Mouse (Mus musculus): ENCODE results near the gene Arid1b. TPM values are rescaled to one million over a fixed set of nuclear protein-coding genes. Genes with fewer than 3 reads are reported as not detected.

Gene Arid1b
- total RNA-seq, 2 experiments from 2014 or later, result 100 to 110 TPM

DNA sequence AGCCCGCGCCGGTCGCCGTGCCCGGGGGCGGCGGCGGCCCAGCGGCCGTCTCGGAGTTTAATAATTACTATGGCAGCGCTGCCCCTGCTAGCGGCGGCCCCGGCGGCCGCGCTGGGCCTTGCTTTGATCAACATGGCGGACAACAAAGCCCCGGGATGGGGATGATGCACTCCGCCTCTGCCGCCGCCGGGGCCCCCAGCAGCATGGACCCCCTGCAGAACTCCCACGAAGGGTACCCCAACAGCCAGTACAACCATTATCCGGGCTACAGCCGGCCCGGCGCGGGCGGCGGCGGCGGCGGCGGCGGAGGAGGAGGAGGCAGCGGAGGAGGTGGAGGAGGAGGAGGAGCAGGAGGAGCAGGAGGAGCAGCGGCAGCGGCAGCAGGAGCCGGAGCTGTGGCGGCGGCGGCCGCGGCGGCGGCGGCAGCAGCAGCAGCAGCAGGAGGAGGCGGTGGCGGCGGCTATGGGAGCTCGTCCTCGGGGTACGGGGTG is 1.5 kb downstream of the Arid1b start:
- peak; percentile 79 to 86 for DNase-seq

DNA sequence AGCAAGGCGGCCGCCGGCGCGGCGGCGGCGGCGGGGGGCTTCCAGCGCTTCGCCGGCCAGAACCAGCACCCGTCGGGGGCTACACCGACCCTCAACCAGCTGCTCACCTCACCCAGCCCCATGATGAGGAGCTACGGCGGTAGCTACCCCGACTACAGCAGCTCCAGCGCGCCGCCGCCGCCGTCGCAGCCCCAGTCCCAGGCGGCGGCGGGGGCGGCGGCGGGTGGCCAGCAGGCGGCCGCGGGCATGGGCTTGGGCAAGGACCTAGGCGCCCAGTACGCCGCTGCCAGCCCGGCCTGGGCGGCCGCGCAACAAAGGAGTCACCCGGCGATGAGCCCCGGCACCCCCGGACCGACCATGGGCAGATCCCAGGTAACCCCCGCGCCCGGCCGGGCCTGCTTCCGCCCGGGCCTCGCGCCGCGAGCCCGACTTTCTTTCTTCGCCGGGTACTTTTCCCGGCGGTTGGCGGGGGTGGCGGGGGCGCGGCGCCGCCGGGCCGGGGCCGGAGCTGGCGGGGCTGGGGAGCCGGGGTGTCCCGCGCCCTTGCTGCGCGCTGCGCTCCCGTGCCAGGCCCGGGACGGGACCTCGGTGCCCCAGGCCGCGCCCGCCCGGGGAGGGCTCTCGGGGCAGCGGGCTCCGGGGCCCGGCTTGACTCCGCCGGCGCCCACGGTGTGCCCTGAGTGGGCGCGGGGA is 2.1 kb downstream of the Arid1b start:
- DNase-seq, result peak; percentile 54 to 55

DNA sequence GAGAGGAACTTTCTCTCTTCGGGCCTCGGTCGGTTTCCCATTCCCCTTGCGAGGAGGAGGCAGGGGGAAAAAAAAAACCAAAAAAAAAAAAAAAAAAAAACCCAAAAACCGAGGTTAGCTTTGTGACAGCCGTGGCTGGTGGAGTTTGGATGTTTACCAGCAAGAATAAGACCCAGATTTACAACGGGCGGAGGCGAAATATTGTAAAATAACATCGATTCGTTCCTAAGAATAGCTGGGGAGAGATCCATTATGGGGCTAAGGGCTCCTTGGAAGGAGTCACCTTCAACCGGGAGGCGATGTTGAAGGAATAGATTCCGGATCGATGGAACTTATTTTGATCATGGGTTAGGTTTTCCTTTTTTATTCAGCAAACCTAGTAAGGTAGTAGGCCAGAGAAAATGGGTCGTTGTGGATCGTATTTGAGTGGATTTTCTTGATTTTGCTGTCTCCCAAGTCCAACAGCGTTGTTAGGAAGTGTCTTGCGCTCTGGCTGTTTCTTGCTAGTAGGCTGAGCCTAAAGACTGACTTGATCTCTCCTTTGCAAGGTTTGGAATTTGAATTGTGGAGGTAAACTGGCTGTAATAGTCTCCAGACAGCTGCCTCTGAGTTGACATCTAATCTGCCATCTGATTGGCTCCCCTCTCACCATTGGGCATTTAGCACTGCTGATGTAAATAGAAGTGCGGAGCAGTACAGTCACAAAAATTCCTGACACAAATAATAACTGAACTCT is 2.9 kb downstream of the Arid1b start:
- peak in 1 of 2 experiments; percentile 30 for DNase-seq

DNA sequence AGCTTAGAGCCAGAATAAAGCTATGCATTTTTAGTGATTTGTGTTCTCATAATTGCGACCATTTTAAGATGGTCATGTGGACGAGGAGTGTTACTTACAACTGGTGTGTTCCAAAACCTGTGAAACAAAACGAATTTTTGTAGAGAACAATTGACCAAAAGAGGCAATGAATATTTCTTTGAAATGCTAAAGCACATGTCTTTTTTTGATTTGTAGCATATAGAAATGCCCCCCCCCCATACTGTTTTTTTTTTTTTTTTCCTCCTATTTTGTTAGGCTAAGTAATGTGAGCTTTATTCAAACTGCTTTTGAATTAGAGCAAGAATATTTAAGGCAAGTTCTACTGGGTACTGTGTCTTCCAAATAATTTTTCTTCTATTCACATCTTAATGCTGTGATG is 3.8 kb downstream of the Arid1b start:
- DNase-seq, result no peak

DNA sequence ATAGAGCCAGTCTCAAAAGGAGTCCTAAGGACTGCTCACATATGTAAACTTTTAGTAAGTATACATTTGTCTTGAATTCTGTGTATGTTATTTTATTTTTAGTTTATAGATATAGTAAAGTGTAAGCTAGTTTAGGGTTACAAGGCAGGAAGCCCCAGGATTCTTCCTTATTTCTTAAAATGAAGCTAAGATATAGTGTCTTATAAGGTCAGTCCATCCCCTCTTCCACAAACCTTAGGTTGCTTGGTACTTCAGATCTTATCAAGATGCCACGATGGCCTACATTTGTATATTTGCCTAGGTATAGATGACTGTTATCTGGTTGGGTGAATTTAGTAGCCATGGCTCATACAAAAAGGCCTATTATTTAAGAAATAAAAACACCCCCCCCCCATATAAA is 5.1 kb downstream of the Arid1b start:
- no peak for DNase-seq

DNA sequence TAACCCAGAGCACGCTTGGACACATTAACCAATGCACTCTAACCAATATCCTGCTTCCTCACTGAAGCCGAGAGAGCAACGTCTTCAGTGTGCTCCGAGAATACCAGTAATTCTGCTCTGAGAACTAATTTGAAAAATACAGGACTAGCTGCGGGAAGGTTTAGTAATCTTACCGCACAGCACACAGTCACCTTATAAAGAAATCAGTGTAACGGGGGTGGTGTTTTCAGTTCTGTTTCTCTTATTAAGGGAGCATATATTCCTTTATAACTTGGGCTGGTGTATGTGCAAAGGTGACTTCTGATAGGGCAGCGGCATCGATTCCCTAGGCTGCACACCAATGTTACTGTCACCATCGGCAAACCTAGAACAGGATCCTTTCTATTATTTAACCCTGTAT is 5.9 kb downstream of the Arid1b start:
- DNase-seq, result no peak

DNA sequence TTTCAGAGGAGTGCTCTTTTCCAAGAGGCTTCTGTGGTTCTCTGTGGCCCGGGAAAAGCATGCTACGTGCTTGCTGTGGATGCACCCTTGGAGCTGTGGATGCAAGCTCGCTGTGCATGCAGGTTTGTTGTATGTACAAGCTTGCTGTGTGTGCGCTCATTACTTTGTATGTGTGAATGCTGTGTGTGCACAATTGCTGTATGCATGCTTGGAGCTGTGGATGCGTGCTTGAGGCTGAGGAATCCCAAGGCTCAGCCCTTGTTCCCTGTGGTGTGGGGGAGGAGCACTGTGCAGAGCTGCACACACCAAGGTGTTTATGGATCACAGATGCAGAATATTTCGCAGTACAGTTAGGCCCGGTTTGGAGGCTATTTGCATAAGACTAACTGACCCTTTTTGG is 6.7 kb downstream of the Arid1b start:
- DNase-seq, result no peak

DNA sequence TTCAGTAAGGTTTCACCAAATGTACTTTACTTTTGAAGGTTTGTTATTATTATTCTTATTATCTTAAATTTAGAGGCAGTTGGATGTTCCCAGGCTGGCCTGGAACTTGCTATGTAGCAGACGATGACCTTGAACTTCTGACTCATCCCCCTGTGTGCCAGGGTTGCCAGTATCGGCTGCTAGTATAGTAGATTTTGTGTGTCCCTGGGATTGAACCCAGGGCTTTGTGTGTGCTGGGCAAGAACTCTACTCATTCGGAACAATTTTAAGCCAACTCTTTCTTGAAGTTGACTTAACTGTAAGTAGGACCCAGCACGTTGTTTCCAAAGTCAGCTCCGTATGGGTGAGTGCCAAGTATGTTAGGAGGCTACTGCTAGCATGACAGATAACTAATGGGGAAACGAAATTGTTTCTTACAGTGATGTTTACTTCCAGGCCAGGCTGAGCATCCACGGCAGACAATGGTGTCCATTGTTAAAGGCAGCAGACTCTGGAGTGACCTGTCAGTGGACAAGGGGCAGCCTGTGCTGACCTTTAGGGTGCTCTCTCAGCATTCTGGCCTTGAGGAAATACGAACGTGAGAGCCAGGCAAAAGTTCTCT is 7.5 kb downstream of the Arid1b start:
- no peak for DNase-seq

DNA sequence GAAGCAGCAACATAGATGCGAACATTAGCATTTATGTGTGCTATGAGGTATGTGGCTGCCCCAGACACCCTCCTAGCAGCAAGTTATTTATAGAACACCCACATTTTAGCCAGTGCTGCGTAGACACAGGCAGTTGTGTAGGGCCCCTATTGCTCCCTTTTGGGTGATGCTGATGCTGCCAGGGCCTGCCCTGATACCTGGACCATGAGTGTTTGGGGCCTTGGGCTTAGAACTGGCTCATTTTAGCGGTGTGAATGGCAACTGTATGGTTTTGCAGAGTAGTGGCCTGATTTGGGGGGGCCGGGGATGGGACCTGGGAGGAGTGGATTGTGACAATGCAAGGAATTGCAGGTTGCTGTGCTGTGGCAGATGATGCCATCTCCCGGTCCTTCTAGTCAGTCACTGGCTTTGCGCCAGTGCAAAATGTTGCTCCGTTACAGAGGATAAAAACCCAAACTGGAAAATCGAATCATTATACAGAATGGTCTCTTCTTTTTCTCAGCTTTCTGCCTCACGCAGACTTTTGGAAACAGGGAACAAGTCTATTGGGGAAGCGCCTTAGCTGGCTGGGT is 8.9 kb downstream of the Arid1b start:
- peak in 1 of 2 experiments; percentile 29 for DNase-seq

DNA sequence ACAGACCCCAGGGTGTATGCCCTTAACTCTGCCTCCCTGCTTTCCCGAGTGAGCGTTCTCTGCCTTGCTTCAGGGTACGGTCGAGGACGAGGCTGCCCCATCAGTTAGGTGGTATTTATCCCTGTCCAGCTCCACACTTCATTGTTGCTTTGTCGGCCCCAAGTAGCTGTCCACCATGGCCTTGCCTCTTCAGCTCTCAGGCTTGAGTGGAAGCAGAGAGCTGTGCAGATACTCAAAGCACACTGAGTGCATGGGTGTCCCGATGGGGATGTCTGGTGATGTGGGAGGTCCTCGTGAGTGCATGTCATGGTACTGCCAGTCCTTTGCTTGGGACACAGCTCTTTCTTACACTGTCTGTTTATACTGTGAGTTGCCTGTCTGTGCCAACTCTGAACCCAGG is 10.1 kb downstream of the Arid1b start:
- no peak for DNase-seq

DNA sequence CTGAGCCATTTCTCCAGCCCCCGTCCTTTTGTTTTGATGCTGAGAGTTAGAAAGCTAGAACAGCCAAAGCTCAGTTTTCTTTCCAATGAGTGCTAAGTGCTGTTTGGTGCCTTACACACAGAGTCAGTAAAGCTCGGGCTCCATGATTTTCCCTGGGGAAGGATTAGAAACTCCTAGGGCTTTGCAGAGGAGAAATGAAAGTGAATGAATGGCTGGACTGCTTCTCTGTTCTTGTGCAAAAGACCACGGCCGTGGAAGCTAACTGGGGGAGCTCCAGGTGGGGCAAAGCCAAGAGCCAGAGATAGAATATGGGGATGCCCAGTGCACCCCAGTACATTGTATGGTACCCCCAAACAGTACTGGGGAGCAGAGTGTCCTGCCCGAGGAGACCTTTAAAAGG is 10.6 kb downstream of the Arid1b start:
- no peak for DNase-seq

DNA sequence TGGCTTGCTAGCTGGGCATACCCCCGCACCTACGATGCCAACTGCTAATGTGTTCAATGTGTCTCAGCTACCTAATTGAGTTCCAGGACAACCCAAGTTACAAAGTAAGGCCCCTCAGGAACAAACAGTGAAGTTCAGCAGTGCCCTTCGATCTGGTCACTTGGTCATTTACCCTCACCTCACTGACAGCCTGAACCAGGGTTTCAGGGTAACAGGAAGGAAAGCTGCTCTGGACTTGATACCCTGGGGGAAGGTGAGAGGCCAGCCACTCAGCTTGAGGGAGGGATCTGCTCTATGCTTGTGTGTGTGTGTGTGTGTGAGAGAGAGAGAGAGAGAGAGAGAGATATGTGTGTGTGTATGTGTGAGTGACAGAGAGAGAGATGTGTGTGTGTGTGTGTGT is 11.2 kb downstream of the Arid1b start:
- DNase-seq, result no peak

DNA sequence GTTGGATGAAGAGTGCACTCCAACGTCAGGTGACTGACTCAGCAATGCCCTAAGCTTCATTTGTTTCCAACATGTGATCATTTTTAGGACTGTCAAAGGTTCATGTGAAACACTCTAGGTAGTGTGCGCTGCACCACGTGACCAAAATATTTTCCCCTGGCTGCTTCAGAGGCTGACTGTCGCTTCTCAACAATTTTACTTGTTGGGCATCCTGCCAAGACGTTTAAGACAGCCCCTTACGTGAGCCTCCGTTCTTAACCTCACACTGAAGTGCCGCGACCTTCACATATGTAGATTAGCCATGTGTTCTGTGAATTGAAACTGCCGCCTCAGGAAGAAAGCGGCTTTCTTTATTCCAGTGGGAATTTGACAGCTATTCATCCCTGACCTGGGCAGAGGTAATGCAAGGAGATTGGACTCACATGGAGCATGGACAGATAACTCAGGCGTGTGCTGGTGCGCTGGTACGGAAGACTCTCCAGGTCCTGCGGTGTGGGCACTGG is 13.1 kb downstream of the Arid1b start:
- no peak for DNase-seq

DNA sequence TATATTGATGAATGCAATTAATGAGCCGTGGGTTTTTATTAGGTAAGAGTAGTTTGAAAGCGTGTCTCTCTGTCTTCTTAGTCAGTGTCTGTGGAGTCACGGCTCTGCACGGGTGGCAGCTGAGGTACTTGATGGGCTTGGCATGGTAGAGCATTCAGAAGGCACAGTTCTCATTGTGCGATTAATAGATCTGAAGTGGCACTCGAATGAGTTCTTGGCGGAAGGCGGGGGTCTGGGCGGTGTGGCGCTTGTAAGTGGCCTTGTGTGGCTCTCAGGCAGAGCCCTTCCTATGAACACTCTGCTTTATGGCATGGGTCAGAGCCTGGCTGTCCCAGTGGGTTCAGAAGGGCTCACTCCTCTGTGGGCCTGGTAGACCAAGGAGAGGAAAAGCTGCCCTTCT is 14.1 kb downstream of the Arid1b start:
- no peak for DNase-seq

DNA sequence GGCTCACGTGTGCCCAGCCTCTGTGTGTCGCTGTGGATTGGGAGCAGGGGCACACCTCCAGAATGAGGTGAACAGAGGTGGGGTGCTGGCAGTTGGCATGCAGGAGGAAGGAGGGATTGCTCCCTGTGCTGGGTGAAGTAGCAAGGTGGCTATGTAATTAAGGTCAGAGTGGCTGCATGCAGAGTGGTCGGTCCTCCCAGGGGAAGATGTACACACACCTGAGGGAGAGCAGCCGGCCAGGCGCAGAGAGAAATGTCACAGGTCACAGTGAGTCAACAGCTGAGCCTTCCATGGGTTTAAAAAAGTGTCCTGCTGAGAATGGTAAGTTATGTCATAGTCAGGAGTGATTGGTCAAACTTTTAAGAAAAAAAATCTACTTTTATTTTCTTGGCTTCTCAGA is 14.6 kb downstream of the Arid1b start:
- DNase-seq, result no peak

DNA sequence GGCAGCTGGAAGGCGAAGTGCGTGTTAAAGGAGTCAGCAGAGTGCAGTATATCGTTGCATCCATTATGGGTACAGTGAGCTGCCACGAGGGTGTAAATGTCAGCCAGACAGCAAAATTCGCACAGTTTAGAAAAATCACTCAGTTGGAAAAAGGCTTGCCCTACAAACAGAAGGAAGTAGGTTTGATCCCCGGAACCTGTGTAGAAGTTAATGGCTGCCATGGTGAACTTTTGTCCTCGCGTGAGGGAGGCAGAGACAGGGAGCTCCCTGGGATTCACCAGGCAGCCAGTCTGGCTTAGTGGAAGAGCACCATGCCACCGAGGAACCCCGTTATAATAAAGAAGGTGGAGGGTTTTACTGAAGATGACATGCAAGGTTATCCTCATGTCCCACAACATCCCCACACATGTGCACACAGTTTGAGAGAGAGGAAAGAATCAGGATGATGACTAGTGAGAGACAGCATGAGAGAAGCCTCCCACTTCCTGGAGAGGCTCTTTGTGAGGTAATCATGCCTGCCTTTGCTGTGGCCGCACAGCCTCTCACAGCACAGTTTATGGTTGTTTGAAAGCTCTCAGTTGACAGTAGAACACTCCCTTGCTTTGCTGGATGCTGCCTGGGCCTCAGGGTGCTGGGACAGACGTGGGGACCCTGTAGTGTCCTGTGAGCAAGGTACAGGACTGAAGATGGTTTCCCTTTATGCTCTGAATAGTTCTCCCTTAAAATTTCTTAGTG is 15.6 kb downstream of the Arid1b start:
- no peak for DNase-seq

DNA sequence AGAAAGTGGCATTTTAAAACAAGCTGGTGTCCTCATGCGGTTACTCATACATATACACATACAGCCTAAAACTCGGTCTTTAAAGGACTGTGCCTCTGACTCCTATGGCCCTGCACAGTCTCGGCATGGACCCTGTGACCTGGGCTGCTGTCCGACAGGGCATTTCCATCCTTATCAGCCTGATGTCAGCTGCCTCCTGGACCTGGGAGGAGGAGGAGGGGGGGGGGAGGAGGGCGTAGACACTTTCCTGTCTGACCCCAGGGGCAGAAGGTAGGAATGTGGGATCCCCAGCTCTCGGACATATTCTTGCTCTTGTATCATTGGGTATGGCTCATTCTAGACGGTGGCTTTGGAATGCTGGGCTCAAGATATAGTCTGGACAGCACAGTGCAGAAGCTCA is 16.6 kb downstream of the Arid1b start:
- no peak for DNase-seq

DNA sequence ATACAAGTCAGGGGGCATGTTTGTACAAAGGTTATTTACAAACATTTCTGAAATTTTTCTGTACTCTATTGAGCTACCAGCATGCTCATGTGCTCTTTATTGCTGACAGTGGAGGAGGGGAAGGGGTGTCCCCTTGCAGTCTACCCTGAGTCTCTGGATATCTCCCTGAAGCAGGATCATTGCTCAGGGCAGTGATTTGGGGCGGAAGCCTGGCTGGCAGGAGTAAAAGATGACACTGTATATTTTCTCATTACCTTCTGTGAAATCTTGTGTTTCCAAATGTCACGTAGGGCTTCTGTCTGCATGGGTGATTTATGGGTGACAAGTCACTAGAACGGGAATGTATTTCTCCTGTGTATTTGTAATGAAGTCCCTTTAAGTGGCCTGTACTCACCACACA is 18.0 kb downstream of the Arid1b start:
- DNase-seq, result no peak

DNA sequence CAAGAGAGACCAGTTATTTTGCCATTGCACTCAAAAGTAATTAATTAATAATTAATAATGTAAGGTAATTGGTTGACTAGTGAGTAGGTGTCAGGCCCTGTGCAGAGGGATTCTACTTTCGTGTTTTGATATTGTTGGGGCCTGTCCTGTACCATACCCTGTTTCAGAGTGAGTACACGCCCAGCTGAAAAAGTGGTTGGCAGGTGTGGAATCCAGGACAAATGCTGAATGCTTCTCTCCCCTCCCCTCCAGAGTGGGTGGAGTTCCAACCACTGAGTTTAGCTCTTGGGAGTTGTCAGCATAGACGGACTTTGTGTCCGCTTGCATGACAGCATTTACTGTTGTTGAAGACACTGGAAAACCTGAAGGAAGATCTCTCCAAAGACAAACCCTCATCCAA is 18.4 kb downstream of the Arid1b start:
- no peak for DNase-seq

DNA sequence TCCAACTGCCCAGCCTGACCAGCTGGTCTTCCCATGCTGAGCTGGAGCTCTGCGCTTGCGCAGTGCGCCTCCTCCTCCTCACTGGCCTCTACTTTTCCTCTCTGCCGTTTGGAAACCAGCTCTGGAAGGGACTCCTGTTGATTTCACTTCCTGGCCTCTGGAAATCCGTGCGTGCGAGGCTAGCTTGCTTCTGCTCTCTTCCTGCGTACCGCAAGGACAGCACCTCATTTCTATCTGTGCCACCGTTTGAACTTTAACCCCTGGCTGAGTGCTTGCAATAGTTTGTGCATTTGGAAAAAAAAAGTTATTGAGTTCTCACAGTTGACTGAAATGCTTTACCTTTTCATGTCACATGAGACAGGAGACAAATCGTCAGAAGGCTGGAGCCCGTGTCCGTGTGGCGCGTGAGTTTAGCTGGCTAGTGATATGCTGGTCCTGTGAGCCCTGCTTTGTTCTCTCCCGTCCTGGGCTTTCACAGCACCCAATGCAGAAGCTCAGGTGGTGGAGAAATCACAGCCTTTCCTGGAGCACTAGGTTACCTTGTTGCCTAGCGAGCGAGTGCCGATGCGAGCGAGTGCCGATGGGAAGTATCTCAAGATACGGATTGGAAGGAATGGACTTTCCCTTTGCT is 20.3 kb downstream of the Arid1b start:
- no peak for DNase-seq

DNA sequence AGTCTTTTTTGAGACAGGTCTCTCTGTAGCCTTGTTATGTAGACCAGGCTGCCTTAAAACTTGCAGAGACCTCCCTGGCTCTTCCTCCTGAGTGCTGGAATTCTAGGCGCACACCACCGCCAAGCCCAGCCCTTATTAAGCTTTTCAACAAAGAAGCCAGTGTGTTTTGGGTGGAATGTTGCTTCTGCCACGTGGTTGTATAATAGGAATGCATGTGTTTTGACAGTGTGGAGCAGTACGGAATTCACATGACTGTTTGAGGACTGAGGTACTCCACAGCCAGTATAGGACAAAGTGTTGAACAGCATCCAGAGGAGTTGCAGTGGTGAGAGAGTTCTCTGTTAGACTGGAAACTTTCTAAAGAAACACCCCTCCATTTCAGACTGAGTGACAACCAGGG is 22.3 kb downstream of the Arid1b start:
- DNase-seq, result no peak

DNA sequence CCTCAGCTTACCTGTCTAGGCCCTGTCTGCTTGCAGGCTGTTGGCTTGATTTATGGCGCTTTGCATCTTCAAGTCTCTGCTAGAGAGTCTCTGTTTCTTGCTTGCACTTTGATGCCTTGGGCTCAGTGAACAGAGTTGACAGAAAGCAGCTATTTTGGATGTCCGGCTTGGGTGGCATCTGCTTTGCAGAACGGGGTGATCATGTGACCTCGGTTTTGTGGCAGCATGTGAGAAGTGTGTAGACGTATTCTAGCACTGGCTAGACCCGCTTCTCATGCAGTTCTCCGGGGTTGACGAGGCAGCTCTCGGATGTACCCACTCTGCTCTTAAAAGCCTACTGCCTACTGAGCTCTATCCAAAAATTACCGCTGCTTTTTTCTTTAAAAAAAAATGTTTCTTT is 22.9 kb downstream of the Arid1b start:
- DNase-seq, result no peak
